Mouse (Mus musculus) MEL (cell line): ENCODE measurements at regions not wholly inside any gene's neighbourhood (a gene's known extent, or its start where the extent isn't known, plus 50 kb on each side); places are given as distances from the start of the nearest gene placed in this dataset.

Experiments used
- DNase-seq: peaks from one replicate; pipeline ENCODE4 v3.0.0; 2011; ENCODE audit warnings: low read depth, low spot score
- H3K27ac ChIP-seq: 2 replicates; pipeline ENCODE4 v1.5.1; 2012; ENCODE audit warnings: low read depth, mild to moderate bottlenecking, control low read depth, low read length, moderate library complexity; ENCODE audit not compliant: control insufficient read depth
- H3K27me3 ChIP-seq, 2 experiments: fragments of 150-350 bp in 1 of 2; sonication (generic) in 1 of 2; 2 replicates each; pipeline ENCODE4 v1.6.1; 2012; ENCODE audit warnings: low read length in 2 of 2, mild to moderate bottlenecking in 2 of 2, improper control_type of control experiment in 1 of 2, moderate library complexity in 1 of 2; ENCODE audit not compliant: insufficient read depth in 2 of 2, control insufficient read depth in 1 of 2
- H3K36me3 ChIP-seq, 2 experiments: 2 replicates each; pipeline ENCODE4 v1.6.1; 2012 to 2014; ENCODE audit warnings: low read length in 2 of 2, improper control_type of control experiment in 1 of 2, inconsistent platforms in 1 of 2, mild to moderate bottlenecking in 1 of 2; ENCODE audit not compliant: insufficient read depth in 2 of 2, control insufficient read depth in 1 of 2
- H3K4me1 ChIP-seq, 2 experiments: fragments of 150-350 bp in 1 of 2; sonication (generic) in 1 of 2; 2 replicates each; pipeline ENCODE4 v1.6.1; 2012; ENCODE audit warnings: low read length in 2 of 2, improper control_type of control experiment in 1 of 2, mild to moderate bottlenecking in 1 of 2; ENCODE audit not compliant: insufficient read depth in 2 of 2, control insufficient read depth in 1 of 2
- H3K4me3 ChIP-seq, 2 experiments: fragments of 150-350 bp in 1 of 2; sonication (generic) in 1 of 2; 2 replicates each; pipeline ENCODE4 v1.5.1; 2012; ENCODE audit warnings: low read depth in 2 of 2, low read length in 2 of 2, mild to moderate bottlenecking in 2 of 2, moderate library complexity in 2 of 2, control low read depth in 1 of 2, improper control_type of control experiment in 1 of 2; ENCODE audit not compliant: control insufficient read depth in 1 of 2, insufficient read depth in 1 of 2
- H3K79me2 ChIP-seq: 2 replicates; pipeline ENCODE4 v1.6.1; 2012; ENCODE audit warnings: mild to moderate bottlenecking, low read length, moderate library complexity; ENCODE audit not compliant: control insufficient read depth, poor library complexity, insufficient read depth
- H3K9ac ChIP-seq: 2 replicates; pipeline ENCODE4 v1.6.1; 2012; ENCODE audit warnings: low read depth, mild to moderate bottlenecking, control low read depth, low read length, moderate library complexity; ENCODE audit not compliant: control insufficient read depth, poor library complexity, severe bottlenecking
- H3K9me3 ChIP-seq: fragments of 150-350 bp; sonication (generic); replicated peaks from 2 replicates; pipeline ENCODE4 v1.6.1; 2012; ENCODE audit warnings: mild to moderate bottlenecking, low read length, improper control_type of control experiment, moderate library complexity; ENCODE audit not compliant: insufficient read depth
- CTCF ChIP-seq, 3 experiments: IDR thresholded peaks in 2 of 3; conservative IDR thresholded peaks in 1 of 3; 2 replicates each; pipeline ENCODE4 v1.5.1; 2011 to 2012; ENCODE audit warnings: low read length in 3 of 3, low read depth in 2 of 3, mild to moderate bottlenecking in 2 of 3, improper control_type of control experiment in 1 of 3, inconsistent platforms in 1 of 3, mixed read lengths in 1 of 3, moderate library complexity in 1 of 3; ENCODE audit not compliant: control insufficient read depth in 1 of 3, insufficient read depth in 1 of 3, poor library complexity in 1 of 3, severe bottlenecking in 1 of 3
- E2F4 ChIP-seq: IDR thresholded peaks from 2 replicates; pipeline ENCODE4 v1.6.1; 2011; ENCODE audit warnings: low read depth, low read length, improper control_type of control experiment, borderline replicate concordance
- ELF1 ChIP-seq: IDR thresholded peaks from 2 replicates; pipeline ENCODE4 v1.6.1; 2014; ENCODE audit warnings: low read depth, mild to moderate bottlenecking, inconsistent platforms, low read length, improper control_type of control experiment, moderate library complexity
- EP300 ChIP-seq, 2 experiments: IDR thresholded peaks; 2 replicates each; pipeline ENCODE4 v1.6.1; 2011; ENCODE audit warnings: improper control_type of control experiment in 2 of 2, low read length in 2 of 2, low read depth in 1 of 2, mild to moderate bottlenecking in 1 of 2
- ETS1 ChIP-seq: IDR thresholded peaks from 2 replicates; pipeline ENCODE4 v1.6.1; 2012; ENCODE audit warnings: low read depth, mild to moderate bottlenecking, inconsistent platforms, low read length, improper control_type of control experiment, moderate library complexity
- GATA1 ChIP-seq: IDR thresholded peaks from 2 replicates; pipeline ENCODE4 v1.6.1; 2011; ENCODE audit warnings: low read depth, low read length, improper control_type of control experiment
- JUND ChIP-seq: IDR thresholded peaks from 2 replicates; pipeline ENCODE4 v1.6.1; 2011; ENCODE audit warnings: low read depth, mild to moderate bottlenecking, improper control_type of control experiment, low read length
- KAT2A ChIP-seq: conservative IDR thresholded peaks from 2 replicates; pipeline ENCODE4 v1.6.1; 2012; ENCODE audit warnings: low read depth, low read length, improper control_type of control experiment, inconsistent platforms
- MAFK ChIP-seq: IDR thresholded peaks from 2 replicates; pipeline ENCODE4 v1.6.1; 2011; ENCODE audit warnings: low read depth, mild to moderate bottlenecking, low read length, improper control_type of control experiment, borderline replicate concordance
- MAX ChIP-seq: IDR thresholded peaks from 2 replicates; pipeline ENCODE4 v1.6.1; 2011; ENCODE audit warnings: low read length, improper control_type of control experiment
- MAZ ChIP-seq: IDR thresholded peaks from 2 replicates; pipeline ENCODE4 v1.6.1; 2012; ENCODE audit warnings: low read depth, mild to moderate bottlenecking, inconsistent platforms, low read length, improper control_type of control experiment
- MYC ChIP-seq: IDR thresholded peaks from 2 replicates; pipeline ENCODE4 v1.6.1; 2011; ENCODE audit warnings: low read depth, mild to moderate bottlenecking, low read length, improper control_type of control experiment, moderate library complexity
- NELFE ChIP-seq: IDR thresholded peaks from 2 replicates; pipeline ENCODE4 v1.6.1; 2011; ENCODE audit warnings: low read depth, low read length, improper control_type of control experiment
- NRF1 ChIP-seq: IDR thresholded peaks from 2 replicates; pipeline ENCODE4 v1.6.1; 2014; ENCODE audit warnings: low read depth, mild to moderate bottlenecking, inconsistent platforms, low read length, improper control_type of control experiment, moderate library complexity; ENCODE audit not compliant: poor library complexity, insufficient read depth, severe bottlenecking
- RAD21 ChIP-seq: IDR thresholded peaks from 2 replicates; pipeline ENCODE4 v1.6.1; 2011; ENCODE audit warnings: mild to moderate bottlenecking, low read depth, low read length, improper control_type of control experiment
- SMC3 ChIP-seq: IDR thresholded peaks from 2 replicates; pipeline ENCODE4 v1.6.1; 2011; ENCODE audit warnings: low read depth, low read length, improper control_type of control experiment
- TAL1 ChIP-seq: IDR thresholded peaks from 2 replicates; pipeline ENCODE4 v1.6.1; 2012; ENCODE audit warnings: mild to moderate bottlenecking, inconsistent platforms, low read length, moderate library complexity, mixed read lengths
- TBP ChIP-seq: IDR thresholded peaks from 2 replicates; pipeline ENCODE4 v1.8.0; 2011; ENCODE audit warnings: low read depth, low read length, improper control_type of control experiment
- TCF12 ChIP-seq: IDR thresholded peaks from 2 replicates; pipeline ENCODE4 v1.6.1; 2014; ENCODE audit warnings: low read depth, mild to moderate bottlenecking, inconsistent platforms, low read length, improper control_type of control experiment, moderate library complexity
- USF1 ChIP-seq: IDR thresholded peaks from 2 replicates; pipeline ENCODE4 v1.6.1; 2014; ENCODE audit warnings: low read depth, mild to moderate bottlenecking, inconsistent platforms, low read length, improper control_type of control experiment, moderate library complexity
- ZC3H11A ChIP-seq: IDR thresholded peaks from 2 replicates; pipeline ENCODE4 v1.6.1; 2012; ENCODE audit warnings: low read depth, mild to moderate bottlenecking, inconsistent platforms, low read length, improper control_type of control experiment
- ZMIZ1 ChIP-seq: IDR thresholded peaks from 2 replicates; pipeline ENCODE4 v1.6.1; 2012; ENCODE audit warnings: low read depth, mild to moderate bottlenecking, inconsistent platforms, low read length, improper control_type of control experiment, moderate library complexity

DNA sequence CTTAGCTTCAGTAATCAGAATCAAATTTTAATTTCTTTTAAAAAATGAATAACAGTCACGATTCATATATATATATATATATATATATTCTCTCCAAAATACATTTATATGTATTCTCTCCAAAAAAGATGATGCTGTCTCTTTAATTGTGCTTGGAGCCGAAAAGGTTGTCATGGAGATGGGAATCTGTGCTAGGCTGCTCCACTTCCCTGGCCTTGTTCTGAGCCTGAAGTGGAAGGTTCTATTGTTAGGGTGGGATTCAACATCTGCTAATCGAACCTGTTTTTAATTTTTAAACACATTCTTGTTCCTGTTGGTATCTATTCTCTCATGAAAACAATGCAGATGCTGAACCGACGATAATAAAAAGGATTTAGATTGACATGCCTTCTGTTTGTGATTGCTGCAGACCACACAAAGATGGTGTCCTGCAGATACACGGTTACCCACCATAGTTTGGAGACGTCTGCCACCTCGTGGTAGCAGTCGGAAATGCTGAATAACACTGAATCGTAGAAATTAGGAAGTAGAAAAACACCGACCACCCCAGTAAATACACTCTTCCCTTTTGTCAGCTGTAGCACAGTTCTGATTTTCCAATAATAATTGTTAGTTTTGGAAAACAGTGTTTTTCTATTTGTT lies 77.9 kb upstream of the Plppr4 start:
- H3K79me2 ChIP-seq, result no peaks in the 10 kb centered on the region
- no peaks in the 10 kb centered on the region for H3K9me3 ChIP-seq
- no peak overlapping the region for H3K4me3 ChIP-seq
- H3K36me3 ChIP-seq, result no peaks in the 10 kb centered on the region
- peak; percentile 82 for TF ChIP-seq RAD21
- peak; percentile 70 for TF ChIP-seq ZC3H11A
- peak; percentile 84 for TF ChIP-seq SMC3
- peak; percentile 50 to 77 (median 69) for TF ChIP-seq CTCF (IDR thresholded peaks at IDR 0.05 in 2 of 3, conservative IDR thresholded peaks at IDR 0.05 in 1 of 3; ENCODE audit: control insufficient read depth in 1 of 3, insufficient read depth in 1 of 3, low read depth in 2 of 3, low read length in 3 of 3, poor library complexity in 1 of 3, severe bottlenecking in 1 of 3)
- TF ChIP-seq TBP, result no peak
- H3K27ac ChIP-seq, result no peak overlapping the region
- H3K9ac ChIP-seq, result no peak overlapping the region
- H3K4me1 ChIP-seq, result no peaks in the 10 kb centered on the region
- no peaks in the 10 kb centered on the region; a peak in 1 of 4 replicates for H3K27me3 ChIP-seq
- peak; percentile 69 for DNase-seq

DNA sequence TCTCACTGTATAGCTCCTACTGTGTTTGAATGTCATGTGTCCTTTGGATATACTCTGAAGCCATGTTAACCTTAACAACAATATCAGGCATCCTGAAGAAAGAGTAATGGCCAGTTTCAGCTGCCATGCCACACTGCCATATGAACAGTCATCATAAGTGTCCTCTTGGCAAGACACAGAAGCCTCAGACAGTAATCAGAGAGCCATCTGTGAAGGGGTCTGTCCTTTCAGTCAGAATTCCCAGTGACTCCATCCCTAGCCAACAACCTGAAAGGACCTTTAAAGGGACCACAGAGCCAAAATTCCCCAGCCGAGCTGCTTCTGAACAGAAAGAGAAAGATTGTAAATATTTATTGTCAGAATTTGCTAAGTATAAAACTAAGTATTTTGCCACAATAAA lies 63.9 kb upstream of the Plppr4 start:
- TF ChIP-seq E2F4 (no peak), SMC3 (no peak), MAX (no peak), MYC (no peak), TBP (no peak), KAT2A (no peak), ELF1 (no peak), NRF1 (no peak), TAL1 (no peak), NELFE (no peak), TCF12 (no peak), GATA1 (no peak), USF1 (no peak), MAZ (no peak), EP300 (IDR thresholded peaks at IDR 0.05; ENCODE audit: low read depth in 1 of 2, low read length in 2 of 2) (no peak), ETS1 (no peak), JUND (no peak), MAFK (no peak), ZMIZ1 (no peak)
- TF ChIP-seq, all 39 proteins: peak for 0
- no peak overlapping the region for H3K4me3 ChIP-seq
- no peak for DNase-seq
- H3K27me3 ChIP-seq, result no peaks in the 10 kb centered on the region
- H3K27ac ChIP-seq, result no peak overlapping the region
- H3K4me1 ChIP-seq, result no peaks in the 10 kb centered on the region
- H3K79me2 ChIP-seq, result no peaks in the 10 kb centered on the region
- H3K36me3 ChIP-seq, result no peaks in the 10 kb centered on the region
- no peak overlapping the region for H3K9ac ChIP-seq
- no peaks in the 10 kb centered on the region for H3K9me3 ChIP-seq
